Mouse (Mus musculus) E14TG2a.4 (cell line): ENCODE measurements around the gene Il27.

Source experiments
- H3K27me3 ChIP-seq: 2 replicates; pipeline ENCODE4 v1.6.1; 2014; ENCODE audit warnings: low read length, control low read depth; ENCODE audit not compliant: insufficient read depth
- H3K36me3 ChIP-seq: 2 replicates; pipeline ENCODE4 v1.6.1; 2014; ENCODE audit warnings: low read length, control low read depth; ENCODE audit not compliant: insufficient read depth
- H3K4me1 ChIP-seq: replicated peaks from 2 replicates; pipeline ENCODE4 v1.6.1; 2014; ENCODE audit warnings: low read depth, low read length, control low read depth
- H3K4me3 ChIP-seq: replicated peaks from 2 replicates; pipeline ENCODE4 v1.5.1; 2014; ENCODE audit warnings: mild to moderate bottlenecking, low read length
- H3K9me3 ChIP-seq: 2 replicates; pipeline ENCODE4 v1.6.1; 2014; ENCODE audit warnings: low read length, control low read depth
- CTCF ChIP-seq: conservative IDR thresholded peaks from 2 replicates; pipeline ENCODE4 v1.5.1; 2014; ENCODE audit warnings: low read length
- NANOG ChIP-seq: IDR thresholded peaks from 2 replicates; pipeline ENCODE4 v1.6.1; 2014; ENCODE audit warnings: borderline replicate concordance, low read length, mixed read lengths
- POU5F1 ChIP-seq: IDR thresholded peaks from 2 replicates; pipeline ENCODE4 v1.6.1; 2014; ENCODE audit warnings: low read length, borderline replicate concordance

Gene Il27

DNA sequence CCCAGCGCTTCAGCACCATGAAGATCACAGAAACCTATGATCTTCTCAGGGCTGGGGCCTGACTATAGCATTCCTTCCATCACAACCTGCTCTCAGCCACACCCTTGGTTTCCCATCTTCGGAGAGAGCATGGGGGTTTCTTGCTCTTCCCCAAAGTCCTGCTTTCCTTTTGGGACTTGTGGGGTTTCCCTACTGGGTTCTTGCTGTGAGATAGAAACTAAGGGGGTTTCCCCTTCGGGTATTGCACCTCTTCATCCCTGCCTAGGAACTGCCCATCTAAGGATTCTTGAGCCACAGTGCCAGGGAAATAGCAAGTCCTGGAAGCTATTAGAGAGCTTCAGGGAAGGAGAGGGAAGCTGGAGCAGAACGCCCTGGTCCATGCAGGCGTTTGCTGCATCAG, 1.1 kb upstream of the Il27 start:
- Histone ChIP-seq H3K4me3 (no peak overlapping the region), H3K36me3 (no peaks in the 10 kb centered on the region)
- TF ChIP-seq NANOG: no peak
- TF ChIP-seq POU5F1: no peak
- no peak for TF ChIP-seq CTCF

DNA sequence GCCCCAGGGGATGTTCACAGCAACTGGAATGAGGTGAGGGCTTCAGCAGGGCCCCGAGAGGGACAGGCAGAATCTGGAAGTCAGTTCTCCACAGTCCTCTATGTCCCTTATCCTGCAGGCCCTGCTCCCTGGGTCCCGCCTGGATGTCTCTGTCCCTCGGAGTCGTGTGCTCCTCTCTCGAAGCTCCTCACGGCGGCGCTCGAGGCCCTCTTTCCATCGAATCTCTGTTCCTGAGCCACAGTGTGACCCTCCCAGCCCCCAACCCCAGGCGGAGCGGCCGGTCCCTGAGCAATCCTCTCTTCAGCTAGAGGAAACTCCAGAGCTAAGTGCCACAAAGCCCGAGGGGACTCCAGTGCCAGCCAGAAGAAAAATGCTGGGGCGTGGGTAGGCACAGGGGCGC, 7.0 kb downstream of the Il27 start:
- peaks cover 50% of the 10 kb centered on the region for H3K4me1 ChIP-seq
- TF ChIP-seq NANOG (no peak), CTCF (peak; percentile 43), POU5F1 (no peak)
- peak overlapping the region; percentile 51 for H3K4me3 ChIP-seq
- peaks cover 51% of the 10 kb centered on the region for H3K27me3 ChIP-seq
- no peaks in the 10 kb centered on the region for H3K36me3 ChIP-seq
- H3K9me3 ChIP-seq: no peaks in the 10 kb centered on the region

More for the DNA sequence above, 1.1 kb upstream of the Il27 start:
- peaks cover 53% of the 10 kb centered on the region for H3K27me3 ChIP-seq
- peaks cover 6% of the 10 kb centered on the region for H3K4me1 ChIP-seq
- no peaks in the 10 kb centered on the region for H3K9me3 ChIP-seq

DNA sequence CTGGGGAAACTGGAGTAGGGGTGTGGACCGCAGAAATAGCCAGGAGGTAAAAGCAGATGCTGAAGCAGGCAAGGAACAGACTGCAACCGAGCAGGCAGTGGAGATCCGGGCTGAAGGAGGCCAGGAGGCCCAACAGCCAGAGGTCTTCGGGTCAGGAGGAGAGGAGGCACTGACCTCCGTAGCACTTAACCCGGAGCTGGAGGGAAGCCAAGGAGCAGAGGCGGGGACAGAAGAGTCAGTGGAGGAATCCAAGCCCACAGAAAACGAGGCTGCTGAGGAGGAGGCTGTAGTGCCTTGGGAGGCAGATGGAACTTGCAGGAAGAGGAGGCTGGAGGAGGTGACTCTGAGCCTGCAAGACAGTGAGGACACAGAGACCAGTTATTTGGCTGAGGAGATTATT, 7.9 kb downstream of the Il27 start:
- H3K4me3 ChIP-seq: no peak overlapping the region; the same call in 1 of the 2 replicates
- H3K4me1 ChIP-seq: peaks cover 56% of the 10 kb centered on the region
- H3K9me3 ChIP-seq: no peaks in the 10 kb centered on the region
- no peaks in the 10 kb centered on the region for H3K36me3 ChIP-seq
- H3K27me3 ChIP-seq: peaks cover 43% of the 10 kb centered on the region
- TF ChIP-seq NANOG (no peak), CTCF (no peak), POU5F1 (no peak)

GRCm38 (mm10) chr7:126585717-126586116, 9.0 kb downstream of the Il27 start, which contains the start of gene Cln3:
Cln3 (minus strand) TSS chr7:126585817.
- Histone ChIP-seq H3K4me1 (peaks cover 55% of the 10 kb centered on the region), H3K9me3 (no peaks in the 10 kb centered on the region), H3K27me3 (peaks cover 37% of the 10 kb centered on the region), H3K36me3 (peaks cover 10% of the 10 kb centered on the region), H3K4me3 (peak within 1 kb of the TSS; percentile 78)
- no peak for TF ChIP-seq CTCF
- no peak for TF ChIP-seq POU5F1
- TF ChIP-seq NANOG: no peak

- Histone ChIP-seq H3K9me3 (no peaks in the 10 kb centered on the region), H3K4me1 (peaks cover 58% of the 10 kb centered on the region), H3K27me3 (peaks cover 37% of the 10 kb centered on the region), H3K4me3 (peak within 1 kb of the TSS; percentile 78), H3K36me3 (peaks cover 22% of the 10 kb centered on the region)
- TF ChIP-seq CTCF (no peak), POU5F1 (no peak), NANOG (no peak)
Observed at GRCm38 (mm10) chr7:126584506-126584977, 10.2 kb downstream of the Il27 start, which contains the start of gene Apobr. Apobr (plus strand) TSS chr7:126584942.

DNA sequence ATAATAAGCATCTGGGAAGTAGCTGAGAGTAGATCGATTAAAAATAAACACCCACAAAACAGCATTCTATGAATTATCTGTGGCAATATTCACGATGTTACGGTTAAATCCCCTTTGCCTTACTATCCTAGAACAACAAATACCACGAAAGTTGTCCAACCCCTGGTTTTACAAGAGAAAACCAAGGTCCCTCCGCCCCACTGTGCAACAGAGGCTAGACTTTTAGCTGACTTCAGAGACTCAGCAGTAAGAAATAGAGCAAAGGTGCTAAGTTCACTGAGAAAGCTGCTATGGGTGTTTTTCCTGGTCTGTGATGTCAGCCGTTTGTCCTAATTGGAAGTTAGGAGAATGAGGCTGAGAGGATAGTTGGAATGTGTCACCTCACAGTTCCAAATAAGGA, 11.0 kb downstream of the Il27 start:
- peaks cover 64% of the 10 kb centered on the region for H3K4me1 ChIP-seq
- no peaks in the 10 kb centered on the region for H3K9me3 ChIP-seq
- H3K36me3 ChIP-seq: peaks cover 30% of the 10 kb centered on the region
- peaks cover 32% of the 10 kb centered on the region for H3K27me3 ChIP-seq
- H3K4me3 ChIP-seq: peak overlapping the region; percentile 78
- no peak for TF ChIP-seq CTCF
- no peak for TF ChIP-seq POU5F1
- TF ChIP-seq NANOG: no peak

DNA sequence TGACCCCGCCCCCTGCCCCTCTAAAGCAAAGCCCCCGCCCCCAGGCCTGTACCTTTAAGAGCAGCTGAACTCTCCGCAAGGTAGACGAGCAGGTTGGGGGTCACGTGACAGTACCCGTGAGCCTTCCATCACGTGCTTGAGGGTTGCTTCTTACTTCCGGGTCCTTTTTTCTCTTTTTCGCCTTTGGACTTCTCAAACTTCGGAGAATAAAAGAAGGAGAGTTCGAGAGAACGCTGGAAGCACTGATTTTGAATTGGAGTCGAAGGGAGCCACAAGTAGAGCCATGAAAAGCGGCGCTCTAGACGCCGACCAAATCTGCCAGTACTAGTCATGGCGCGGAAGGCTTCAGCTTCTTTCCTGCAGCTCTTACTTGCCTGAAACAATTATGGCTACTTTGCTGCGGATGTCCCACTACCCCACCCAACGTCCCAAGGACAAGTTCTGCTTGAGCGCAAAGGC, 11.5 kb downstream of the Il27 start:
- TF ChIP-seq POU5F1 (no peak), NANOG (no peak), CTCF (no peak)
- peaks cover 27% of the 10 kb centered on the region for H3K27me3 ChIP-seq
- no peaks in the 10 kb centered on the region for H3K9me3 ChIP-seq
- peaks cover 35% of the 10 kb centered on the region for H3K36me3 ChIP-seq
- peak overlapping the region; percentile 78 for H3K4me3 ChIP-seq
- peaks cover 59% of the 10 kb centered on the region for H3K4me1 ChIP-seq

DNA sequence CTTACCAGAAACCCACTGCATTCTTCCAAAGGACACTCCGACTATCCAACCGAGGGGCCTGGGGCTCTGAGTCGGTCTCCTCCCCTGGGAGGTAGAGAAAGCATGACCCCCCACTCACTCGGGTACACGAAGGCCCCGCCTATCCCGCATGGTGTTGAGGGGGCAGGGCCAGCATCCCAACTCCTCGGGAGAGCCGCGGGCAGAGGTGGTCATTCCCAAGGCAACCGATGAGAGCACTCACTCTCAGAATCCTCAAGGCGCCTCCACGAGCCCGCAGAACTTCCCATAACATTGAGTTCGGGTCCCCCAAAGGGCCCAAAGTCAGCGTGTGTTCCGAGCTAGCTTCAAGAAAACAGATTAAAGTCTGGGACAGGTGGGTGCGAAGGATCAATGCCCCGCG, 12.0 kb downstream of the Il27 start:
- TF ChIP-seq POU5F1 (no peak), NANOG (no peak), CTCF (no peak)
- Histone ChIP-seq H3K27me3 (peaks cover 22% of the 10 kb centered on the region), H3K36me3 (peaks cover 39% of the 10 kb centered on the region), H3K4me3 (peak overlapping the region; percentile 78), H3K4me1 (peaks cover 54% of the 10 kb centered on the region), H3K9me3 (no peaks in the 10 kb centered on the region)

GRCm38 (mm10) chr7:126581661-126582060, 13.1 kb downstream of the Il27 start:
- Histone ChIP-seq H3K36me3 (peaks cover 45% of the 10 kb centered on the region), H3K4me3 (no peak overlapping the region), H3K27me3 (peaks cover 13% of the 10 kb centered on the region), H3K4me1 (peaks cover 50% of the 10 kb centered on the region), H3K9me3 (no peaks in the 10 kb centered on the region)
- TF ChIP-seq NANOG (no peak), CTCF (no peak)
